Mouse (Mus musculus) midbrain, postnatal 0 days (tissue): ENCODE measurements around the gene Mrps23. TPM values are rescaled to one million over a fixed set of nuclear protein-coding genes. Genes with fewer than 3 reads are reported as not detected.

ENCODE experiments used
- ATAC-seq: fragments of 200-750 bp; cut with Nextera tagmentation; 2 replicates; pipeline ENCODE4 v1.8.0; 2017; ENCODE audit warnings: moderate number of reproducible peaks, mild to moderate bottlenecking, moderate TSS enrichment, moderate library complexity; ENCODE audit not compliant: low FRiP score
- DNase-seq: peaks from one replicate; pipeline ENCODE4 v3.0.0-alpha.2; 2015; ENCODE audit warnings: low spot score
- H3K27ac ChIP-seq: fragments of 300-500 bp; sonication (generic); 2 replicates; pipeline ENCODE4 v1.5.1; 2014; ENCODE audit warnings: low read depth, mild to moderate bottlenecking, low read length, mixed read lengths
- H3K27me3 ChIP-seq: fragments of 300-500 bp; sonication (generic); 2 replicates; pipeline ENCODE4 v1.6.1; 2014; ENCODE audit warnings: low read length, control low read depth, mixed read lengths; ENCODE audit not compliant: insufficient read depth
- H3K36me3 ChIP-seq: fragments of 300-500 bp; sonication (generic); 2 replicates; pipeline ENCODE4 v1.6.1; 2014; ENCODE audit warnings: low read length, control low read depth, mixed read lengths; ENCODE audit not compliant: insufficient read depth
- H3K4me1 ChIP-seq: fragments of 300-500 bp; sonication (generic); 2 replicates; pipeline ENCODE4 v1.6.1; 2014; ENCODE audit warnings: mild to moderate bottlenecking, control low read depth, antibody characterized with exemption, low read length, mixed read lengths; ENCODE audit not compliant: insufficient read depth
- H3K4me2 ChIP-seq: fragments of 300-500 bp; sonication (generic); 2 replicates; pipeline ENCODE4 v1.6.1; 2014; ENCODE audit warnings: low read depth, mild to moderate bottlenecking, low read length, mixed read lengths; ENCODE audit not compliant: poor library complexity, severe bottlenecking
- H3K4me3 ChIP-seq: fragments of 300-500 bp; sonication (generic); 2 replicates; pipeline ENCODE4 v1.5.1; 2014; ENCODE audit warnings: low read depth, mild to moderate bottlenecking, low read length, moderate library complexity
- H3K9ac ChIP-seq: fragments of 300-500 bp; sonication (generic); replicated peaks from 2 replicates; pipeline ENCODE4 v1.6.1; 2014; ENCODE audit warnings: mild to moderate bottlenecking, low read length, moderate library complexity, mixed read lengths; ENCODE audit not compliant: poor library complexity, severe bottlenecking
- H3K9me3 ChIP-seq: fragments of 300-500 bp; sonication (generic); 2 replicates; pipeline ENCODE4 v1.6.1; 2016; ENCODE audit warnings: low read length, control low read depth
- CTCF ChIP-seq: IDR thresholded peaks from 2 replicates; pipeline ENCODE4 v1.5.1; 2016; ENCODE audit warnings: antibody characterized with exemption, mild to moderate bottlenecking
- WGBS: fragments of 180-500 bp; shearing (Covaris S2); extraction: QIAGEN DNeasy Blood & Tissue Kit; methylation state at CpG from one replicate; pipeline ENCODE4 v1.1.7; 2014; 5-methylcytosine and 5-hydroxymethylcytosine counted together
- polyA plus RNA-seq: library from polyadenylated mRNA; unstranded; fragments of >200 nt; fragmentation: Nextera tagmentation; extraction: Ambion mirVana; gene quantifications from 2 replicates; pipeline ENCODE4 v1.2.1, GENCODE M21; 2015
- total RNA-seq: library from RNA; depleted of rRNA; stranded (reverse); fragments of >200 nt; gene quantifications from 2 replicates; pipeline ENCODE4 v1.2.3, GENCODE M21; 2014

The Mrps23 gene
- total and polyA plus RNA-seq, 2 experiments from 2014 or later = 29.4 to 63.2 TPM

DNA sequence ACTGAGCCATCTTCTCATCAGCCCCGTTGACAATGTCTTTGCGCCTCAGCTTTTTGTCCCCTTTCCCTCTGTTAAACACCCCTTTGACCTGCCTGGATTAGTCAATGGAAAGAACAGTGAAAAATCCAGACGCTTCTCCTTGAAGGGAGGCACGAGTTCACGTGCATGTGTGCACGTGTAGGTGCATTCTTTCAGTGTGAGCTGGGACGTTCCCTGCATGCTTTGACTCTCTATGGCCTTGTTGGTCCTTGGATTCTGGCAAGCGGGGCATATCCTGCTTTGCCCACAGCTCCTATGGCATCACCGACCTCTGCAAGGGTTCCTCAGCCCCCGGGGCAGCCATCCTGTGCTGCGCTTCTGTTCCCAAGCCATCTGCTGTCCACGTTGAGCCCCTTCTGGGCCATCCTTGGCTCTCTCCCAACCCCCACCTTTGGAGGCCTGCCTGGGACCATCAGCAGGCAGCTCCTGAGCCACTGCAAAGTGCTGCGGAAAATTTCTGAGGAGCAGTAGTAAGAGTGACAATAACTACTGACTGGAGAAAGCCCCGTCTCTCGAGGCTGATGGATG lies 32.2 kb upstream of the Mrps23 start:
- 67% methylated on average over 15 of the region's 15 CpGs for WGBS
- Histone ChIP-seq H3K4me3 (no peak overlapping the region), H3K9me3 (no peaks in the 10 kb centered on the region), H3K27ac (no peak overlapping the region), H3K27me3 (no peaks in the 10 kb centered on the region), H3K36me3 (no peaks in the 10 kb centered on the region), H3K4me1 (0 out of 2 replicates have a peak, but pooled peaks cover 5% of the 10 kb centered on the region), H3K4me2 (no peak overlapping the region), H3K9ac (no peak overlapping the region)
- TF ChIP-seq CTCF = no peak
- no peak for DNase-seq
- no peak for ATAC-seq

DNA sequence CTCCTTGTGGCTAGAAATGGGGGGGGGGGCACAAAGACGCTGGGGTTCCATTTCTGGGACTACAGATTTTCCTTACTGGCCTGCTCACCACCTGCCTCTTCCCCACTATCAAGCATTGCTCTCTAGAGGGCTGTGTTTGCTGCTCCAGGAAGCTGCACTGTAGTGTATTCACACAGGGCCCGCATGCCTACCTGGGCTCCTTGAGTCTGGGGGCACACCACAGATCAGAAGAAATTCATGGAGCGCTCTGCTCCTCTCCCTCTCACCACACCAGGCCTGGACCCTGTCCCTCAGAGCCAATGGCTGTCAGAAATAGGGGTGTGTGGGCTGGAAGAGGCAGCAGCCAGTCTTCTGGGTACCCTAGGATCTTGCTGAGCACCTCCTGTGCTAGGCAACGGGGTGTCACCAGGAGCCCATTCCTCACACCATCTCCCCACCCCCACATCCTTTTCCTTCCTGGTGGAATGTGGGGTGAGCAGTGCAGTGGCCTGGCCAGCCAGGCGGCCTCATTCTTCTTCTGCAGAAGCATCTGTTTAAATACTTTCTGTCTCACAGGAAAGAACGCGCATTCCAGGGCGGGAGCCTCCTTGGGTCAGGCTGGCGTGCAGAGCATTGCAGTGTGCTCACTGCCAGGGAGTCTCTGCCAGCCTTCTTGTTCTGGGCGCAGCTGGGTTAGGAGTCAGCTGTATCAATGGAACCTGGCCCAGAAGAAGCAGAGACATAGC lies 31.4 kb upstream of the Mrps23 start:
- no peak overlapping the region for H3K9ac ChIP-seq
- H3K27ac ChIP-seq = no peak overlapping the region
- H3K4me1 ChIP-seq = 0 out of 2 replicates have a peak, but pooled peaks cover 5% of the 10 kb centered on the region
- peak; percentile 48 for DNase-seq
- no peaks in the 10 kb centered on the region for H3K27me3 ChIP-seq
- no peak overlapping the region for H3K4me3 ChIP-seq
- WGBS = 39% methylated on average over 10 of the region's 10 CpGs
- H3K9me3 ChIP-seq = no peaks in the 10 kb centered on the region
- no peak; the same call in 1 of the 2 replicates for ATAC-seq
- peaks cover 6% of the 10 kb centered on the region for H3K36me3 ChIP-seq
- no peak for TF ChIP-seq CTCF
- no peak overlapping the region for H3K4me2 ChIP-seq

DNA sequence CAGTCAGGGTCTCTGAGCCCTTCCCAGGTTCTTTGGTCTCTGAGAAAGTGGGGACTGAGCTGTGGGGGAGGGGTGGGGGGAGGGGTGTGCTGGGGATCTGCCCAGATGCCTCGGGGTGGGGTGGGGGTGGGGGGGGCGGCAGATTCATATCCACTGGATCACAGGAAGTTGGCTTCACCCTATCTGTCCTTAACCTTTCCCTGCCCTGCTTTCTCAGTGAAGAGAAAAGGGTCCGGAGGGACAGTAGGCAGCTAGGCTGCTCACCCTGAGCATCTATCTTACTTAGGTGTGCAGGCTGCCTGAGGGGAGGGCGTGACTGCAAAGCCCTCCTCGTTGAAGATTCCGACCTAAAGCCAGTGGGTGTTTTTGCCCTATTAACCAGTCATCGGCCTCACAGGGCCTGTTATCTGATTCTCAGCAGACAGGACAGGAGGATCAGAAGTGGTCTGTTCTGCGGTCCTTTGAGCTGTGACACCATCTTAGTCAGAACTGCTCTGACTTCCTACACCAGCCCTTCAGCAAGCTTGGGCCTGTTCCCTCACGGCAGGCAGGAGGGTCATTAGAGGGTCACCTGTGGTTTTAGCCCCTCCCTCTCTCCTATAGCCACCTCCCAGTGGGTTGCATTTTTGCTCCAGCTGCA lies 30.7 kb upstream of the Mrps23 start:
- Histone ChIP-seq H3K9ac (no peak overlapping the region), H3K27ac (no peak overlapping the region), H3K9me3 (no peaks in the 10 kb centered on the region), H3K4me2 (no peak overlapping the region), H3K27me3 (no peaks in the 10 kb centered on the region), H3K4me1 (0 out of 2 replicates have a peak, but pooled peaks cover 5% of the 10 kb centered on the region), H3K4me3 (no peak overlapping the region), H3K36me3 (peaks cover 6% of the 10 kb centered on the region)
- TF ChIP-seq CTCF = no peak
- ATAC-seq = no peak
- WGBS = 41% methylated on average over 8 of the region's 9 CpGs
- DNase-seq = no peak

DNA sequence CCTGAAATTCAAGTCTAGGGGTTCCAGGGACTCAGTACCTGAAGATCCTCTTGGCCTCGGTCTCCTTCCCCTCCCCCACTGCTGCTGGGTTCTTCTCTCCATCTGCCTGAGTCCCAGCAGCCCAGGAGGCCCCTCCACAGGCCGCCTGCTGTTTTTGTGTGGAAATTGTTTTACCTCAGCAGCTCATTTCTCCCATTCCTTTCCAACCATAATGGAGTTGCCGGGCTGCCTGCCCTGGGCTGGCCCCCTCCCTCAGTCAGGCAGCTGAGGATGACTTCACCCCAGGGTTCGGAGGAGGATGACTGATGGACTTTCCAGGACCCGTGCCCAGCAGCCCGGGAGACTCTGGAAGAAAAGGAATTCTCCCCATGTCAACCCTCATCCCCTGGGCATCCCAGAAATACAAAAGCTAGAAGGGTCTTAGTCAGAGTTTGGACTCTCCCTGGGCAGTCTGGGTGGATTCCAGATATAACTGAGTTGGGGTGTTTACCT lies 23.7 kb upstream of the Mrps23 start:
- peak; percentile 70; the same call in 1 of the 2 replicates for ATAC-seq
- no peak for DNase-seq
- 14% methylated on average over 6 of the region's 6 CpGs for WGBS
- Histone ChIP-seq H3K36me3 (peaks cover 20% of the 10 kb centered on the region), H3K27me3 (no peaks in the 10 kb centered on the region), H3K9ac (no peak overlapping the region), H3K27ac (peak overlapping the region; percentile 32; the same call in 1 of the 2 replicates), H3K4me2 (no peak overlapping the region), H3K9me3 (no peaks in the 10 kb centered on the region), H3K4me1 (peaks cover 4% of the 10 kb centered on the region; the same call in 1 of the 2 replicates), H3K4me3 (no peak overlapping the region)
- no peak for TF ChIP-seq CTCF

DNA sequence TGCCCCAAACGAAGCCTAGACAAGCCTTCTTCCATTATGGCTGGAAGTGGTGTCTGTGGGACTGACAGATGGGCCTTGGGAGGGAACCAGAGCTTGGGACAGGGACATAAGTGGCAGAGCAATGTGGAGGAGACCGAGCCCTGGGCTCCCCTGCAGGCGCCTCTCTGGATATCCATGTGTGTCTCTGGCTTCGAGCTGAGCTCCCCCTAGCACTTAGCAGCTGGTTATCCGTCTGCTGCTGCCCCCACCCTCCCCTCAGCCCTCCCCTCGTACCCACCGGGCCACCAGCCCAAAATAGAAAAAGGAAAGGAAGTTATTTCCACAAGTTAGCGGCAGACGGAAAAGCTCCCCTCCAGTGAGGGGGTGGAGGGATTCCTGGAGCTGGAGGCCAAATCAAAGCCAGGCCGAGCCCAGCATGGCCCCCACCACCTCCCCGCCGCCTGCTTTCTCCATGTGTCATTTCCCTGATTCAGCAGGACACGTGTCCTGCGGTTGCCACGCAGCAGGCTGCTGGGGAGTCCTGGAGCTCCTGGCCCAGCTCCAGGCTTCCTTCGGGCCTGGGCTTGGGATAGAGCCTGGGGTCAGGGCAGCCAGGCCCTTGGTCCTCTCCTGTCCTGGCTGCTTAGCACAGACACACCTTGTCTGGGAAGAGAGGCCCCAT lies 23.1 kb upstream of the Mrps23 start:
- Histone ChIP-seq H3K9me3 (no peaks in the 10 kb centered on the region), H3K27ac (peak overlapping the region; percentile 32; the same call in 1 of the 2 replicates), H3K4me1 (peaks cover 4% of the 10 kb centered on the region; the same call in 1 of the 2 replicates), H3K9ac (peak overlapping the region; percentile 24; the same call in 1 of the 2 replicates), H3K4me2 (no peak overlapping the region), H3K4me3 (no peak overlapping the region), H3K36me3 (peaks cover 20% of the 10 kb centered on the region), H3K27me3 (no peaks in the 10 kb centered on the region)
- ATAC-seq (peak; percentile 54), DNase-seq (peak; percentile 73)
- 14% methylated on average over 16 of the region's 16 CpGs for WGBS
- no peak for TF ChIP-seq CTCF
